24 mouse cellular contexts compared by ENCODE assay signal in genomic region chr11:70012931-70013330, GRCm38 (mm10).
"Had no signal": no experiment of that assay in that cellular context is flagged by ENCODE, and none has a peak within 500 bp of the region (broad histone marks: within the 10 kb centered on the region; RNA-seq: fewer than 3 reads in every experiment).

No protein-coding gene starts in this region.

- ATAC-seq: hindbrain, embryonic 16.5 days; inflammation-experienced regulatory T-cells, adult 6 months; intestine, embryonic 15.5 days; intestine, postnatal 0 days had no signal

- DNase-seq: gastrocnemius, adult 2 months; gastrocnemius, postnatal 10 days; gastrocnemius, postnatal 25 days; heart, postnatal 14 days; heart, postnatal 36 days; kidney, adult 18-20 months; kidney, adult 8-10 months; kidney, postnatal 25 days; kidney, postnatal 4 days; liver had no signal

- H3K9ac ChIP-seq: heart, embryonic 12.5 days; heart, embryonic 15.5 days; hindbrain, embryonic 12.5 days; hindbrain, embryonic 14.5 days; intestine, embryonic 15.5 days; limb, embryonic 12.5 days had no signal

- H3K9me3 ChIP-seq: heart, embryonic 10.5 days; heart, embryonic 12.5 days; heart, embryonic 15.5 days; hindbrain, embryonic 10.5 days; hindbrain, embryonic 12.5 days; intestine, embryonic 15.5 days; limb, embryonic 10.5 days; limb, embryonic 12.5 days had no signal

- H3K4me2 ChIP-seq: heart, embryonic 12.5 days; heart, embryonic 15.5 days; hindbrain, embryonic 12.5 days; hindbrain, embryonic 14.5 days; intestine, embryonic 15.5 days; limb, embryonic 12.5 days had no signal

- H3K27ac ChIP-seq: gastrocnemius, adult 2 months; heart, embryonic 10.5 days; heart, embryonic 15.5 days; hindbrain, embryonic 10.5 days; hindbrain, embryonic 12.5 days; hindbrain, embryonic 14.5 days; intestine, embryonic 15.5 days; layer of hippocampus, adult 2 months; left cerebral cortex, adult 2 months; limb, embryonic 12.5 days had no signal

- H3K27me3 ChIP-seq: heart, embryonic 12.5 days; heart, embryonic 15.5 days; hindbrain, embryonic 12.5 days; intestine, embryonic 15.5 days; limb, embryonic 12.5 days had no signal

- H3K4me3 ChIP-seq: gastrocnemius, adult 2 months; heart, embryonic 10.5 days; heart, embryonic 12.5 days; heart, embryonic 15.5 days; hindbrain, embryonic 12.5 days; intestine, embryonic 15.5 days; layer of hippocampus, adult 2 months; left cerebral cortex, adult 2 months; limb, embryonic 10.5 days; limb, embryonic 12.5 days had no signal
